Mouse (Mus musculus): ENCODE results near the gene Myh7.

DNA sequence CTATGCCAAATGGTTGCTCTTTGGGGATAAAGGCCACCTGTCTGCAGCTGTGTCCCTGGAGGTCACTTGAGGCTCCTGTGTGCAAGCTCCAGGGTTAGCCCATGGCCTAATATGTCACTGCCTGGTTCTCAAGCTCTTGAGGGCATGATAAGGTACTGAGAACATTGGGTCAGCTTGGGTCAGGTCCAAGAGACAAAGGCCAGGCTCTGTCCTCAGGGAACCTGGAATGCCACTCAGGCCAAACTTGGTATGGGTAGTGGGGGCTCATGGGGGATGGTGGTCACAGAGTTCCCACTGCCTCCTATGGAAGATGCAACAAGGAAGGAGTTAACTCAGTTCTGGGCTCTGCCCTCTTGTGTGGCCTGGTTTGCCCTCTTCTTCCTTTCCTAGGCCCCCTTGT, 26.1 kb downstream of the Myh7 start:
- TF ChIP-seq CTCF (IDR thresholded peaks at IDR 0.05) (no peak), EP300 (IDR thresholded peaks at IDR 0.05) (no peak)
